Mouse (Mus musculus) left cerebral cortex, adult 11 months (tissue): ENCODE results near the gene Tesc.

Source experiments
- DNase-seq: peaks from one replicate; pipeline ENCODE4 v3.0.0; 2022; ENCODE audit warnings: low spot score

Gene Tesc

GRCm38 (mm10) chr5:118076721-118077592, 49.4 kb downstream of the Tesc start:
- no peak for DNase-seq

- DNase-seq, result no peak
Measured at GRCm38 (mm10) chr5:118078550-118078949, 51.0 kb downstream of the Tesc start.

DNA sequence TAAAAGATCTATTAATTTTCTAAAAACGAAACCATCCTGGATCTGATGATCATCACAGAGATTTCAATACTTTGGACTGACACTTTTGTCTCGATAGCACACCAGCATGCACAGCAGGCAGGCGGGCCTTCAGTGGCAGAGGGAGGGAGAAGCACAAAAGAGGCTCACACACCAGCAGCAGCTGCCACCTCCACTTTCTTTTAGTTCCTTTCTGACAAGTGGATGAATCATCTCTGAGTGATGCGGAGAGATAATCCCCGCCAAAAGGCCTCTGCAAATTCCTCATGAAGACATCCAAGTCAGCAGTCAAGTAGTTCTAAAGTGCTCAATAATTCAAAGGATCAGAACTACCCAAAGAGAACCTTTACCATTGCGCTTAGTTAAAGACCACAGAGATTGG, 51.8 kb downstream of the Tesc start:
- DNase-seq, result no peak

DNA sequence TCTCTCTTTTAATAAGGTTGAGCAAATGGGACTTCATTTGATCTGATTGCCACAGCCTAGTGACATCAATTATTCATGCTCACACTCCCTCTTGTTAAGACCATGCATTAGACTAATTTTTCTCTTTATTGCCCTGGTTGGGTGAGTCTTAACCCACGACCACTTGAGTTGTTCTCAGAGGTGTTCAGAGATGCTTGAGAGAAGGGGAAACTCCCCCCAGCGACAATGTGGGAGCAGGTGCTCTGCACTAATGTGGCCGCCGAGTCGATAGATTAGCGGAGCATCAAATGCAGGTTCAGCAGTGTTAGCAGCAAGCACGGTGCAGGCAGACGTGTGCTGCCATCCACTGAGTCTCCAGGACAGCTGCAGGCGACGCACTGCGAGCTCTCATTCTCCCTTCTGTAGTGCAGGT, 52.3 kb downstream of the Tesc start:
- no peak for DNase-seq

DNA sequence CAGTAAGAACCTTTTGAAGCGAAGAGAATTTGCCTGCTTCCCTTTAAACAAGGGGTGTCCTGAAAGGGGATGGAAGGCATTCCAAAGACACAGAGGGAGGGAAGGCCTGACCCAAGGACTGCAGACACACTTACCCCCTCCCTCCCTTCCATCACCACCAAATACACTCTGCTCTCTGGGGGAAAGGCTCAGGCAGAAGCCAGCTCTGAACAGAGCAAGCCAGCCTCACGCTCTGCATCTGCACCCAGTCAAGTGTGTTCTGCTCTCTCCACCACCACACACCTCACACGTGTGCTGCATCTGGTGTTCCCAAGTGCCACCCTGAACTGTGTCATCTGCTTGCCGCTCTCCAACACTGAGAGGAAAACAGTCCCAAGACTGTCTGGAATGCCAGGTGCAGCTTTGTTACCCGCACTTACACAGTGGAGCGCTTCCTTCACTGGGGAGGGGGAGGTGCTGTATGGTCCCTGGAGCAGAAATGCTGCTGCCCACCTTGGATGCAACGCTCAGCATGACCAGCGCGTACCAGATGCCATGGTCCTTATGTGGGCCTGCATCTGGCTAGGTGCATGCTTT, 53.9 kb downstream of the Tesc start:
- DNase-seq, result no peak

DNA sequence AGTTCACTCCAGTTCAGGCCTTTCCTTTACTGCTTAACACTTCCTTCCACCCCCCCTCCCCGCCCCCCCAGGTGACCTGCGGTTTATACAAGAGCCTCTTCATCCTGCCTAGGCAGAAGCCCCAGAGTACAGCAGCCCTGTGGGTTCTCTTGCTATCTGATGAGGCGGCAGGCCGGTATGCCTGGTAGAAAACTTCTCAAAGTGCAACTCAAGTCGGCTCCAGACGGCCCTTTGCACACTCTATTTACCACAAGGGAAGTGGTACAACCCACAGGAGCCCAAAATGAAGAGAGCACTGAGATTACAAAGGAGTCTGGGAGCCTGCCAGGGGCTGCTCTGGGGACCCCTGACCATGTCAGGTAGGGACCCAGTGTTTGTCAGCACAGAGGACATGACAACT, 54.5 kb downstream of the Tesc start:
- DNase-seq, result no peak

DNA sequence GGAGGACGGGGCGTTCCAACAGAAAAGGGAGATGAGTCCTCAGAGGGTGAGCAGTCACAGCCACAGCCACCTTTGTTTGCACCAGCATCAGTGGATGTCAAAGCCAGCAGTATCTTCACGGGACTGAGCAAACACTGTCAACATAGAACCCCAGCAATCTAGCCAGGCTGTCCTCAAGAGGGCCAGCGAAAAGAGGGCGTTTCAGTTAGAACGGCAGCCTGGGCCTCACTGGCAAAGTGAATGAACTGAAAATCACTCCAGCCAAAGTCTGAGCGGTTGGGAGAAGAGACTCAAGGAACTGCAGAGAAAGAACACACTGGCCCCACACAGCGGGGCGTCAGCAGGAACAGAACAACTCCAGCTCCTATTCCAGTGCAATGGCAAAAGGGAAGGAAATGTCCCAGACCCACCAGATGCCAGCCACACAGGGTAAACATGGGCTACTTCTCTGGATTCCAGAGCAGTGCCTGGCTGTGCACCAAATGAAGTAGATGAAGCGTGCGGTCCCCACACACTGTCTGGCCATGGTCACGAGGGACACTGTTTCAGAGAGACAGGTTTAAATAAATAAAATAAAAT, 55.6 kb downstream of the Tesc start:
- no peak for DNase-seq

GRCm38 (mm10) chr5:118084171-118084727, 56.7 kb downstream of the Tesc start:
- no peak for DNase-seq

DNA sequence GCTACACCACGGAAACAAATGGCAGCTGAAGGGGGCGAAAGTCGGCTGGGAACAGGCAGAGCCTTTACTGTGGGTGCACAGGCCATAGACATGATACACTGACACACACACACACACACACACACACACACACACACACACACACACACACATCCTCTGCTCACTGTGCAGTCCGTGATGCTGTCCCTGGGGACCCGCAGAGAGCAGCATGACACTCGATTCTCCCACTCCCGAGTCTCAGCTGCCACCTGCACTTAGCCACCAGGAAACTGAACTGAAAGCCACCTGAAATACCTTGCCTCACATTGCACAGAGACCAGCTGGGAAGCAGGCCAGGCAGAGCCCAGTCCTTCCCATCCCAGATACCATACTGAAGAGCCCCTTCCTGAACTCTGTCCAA, 57.8 kb downstream of the Tesc start:
- no peak for DNase-seq

GRCm38 (mm10) chr5:118086956-118087355, 59.4 kb downstream of the Tesc start:
- no peak for DNase-seq

- DNase-seq, result peak; percentile 58
Measured at GRCm38 (mm10) chr5:118089102-118089501, 61.6 kb downstream of the Tesc start.

DNA sequence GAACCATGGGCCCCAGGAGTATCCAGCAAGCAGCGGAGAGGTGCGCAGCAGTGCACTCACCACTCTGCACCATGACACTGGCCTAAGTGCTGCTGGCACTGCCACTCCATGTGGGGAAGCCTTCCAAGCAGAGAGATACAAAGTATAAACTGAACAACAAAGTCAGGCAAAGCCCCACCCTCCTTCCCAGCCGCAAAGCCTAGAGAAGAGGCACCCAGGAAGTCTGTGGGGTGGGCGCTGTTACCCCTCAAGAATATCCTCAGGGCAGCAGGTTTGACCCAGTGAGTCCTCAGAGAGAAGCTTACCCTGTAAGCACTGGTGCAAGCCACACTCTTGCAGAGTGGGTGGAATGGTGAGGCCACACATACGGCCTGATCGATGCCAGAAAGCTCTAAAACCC, 62.6 kb downstream of the Tesc start:
- no peak for DNase-seq

DNA sequence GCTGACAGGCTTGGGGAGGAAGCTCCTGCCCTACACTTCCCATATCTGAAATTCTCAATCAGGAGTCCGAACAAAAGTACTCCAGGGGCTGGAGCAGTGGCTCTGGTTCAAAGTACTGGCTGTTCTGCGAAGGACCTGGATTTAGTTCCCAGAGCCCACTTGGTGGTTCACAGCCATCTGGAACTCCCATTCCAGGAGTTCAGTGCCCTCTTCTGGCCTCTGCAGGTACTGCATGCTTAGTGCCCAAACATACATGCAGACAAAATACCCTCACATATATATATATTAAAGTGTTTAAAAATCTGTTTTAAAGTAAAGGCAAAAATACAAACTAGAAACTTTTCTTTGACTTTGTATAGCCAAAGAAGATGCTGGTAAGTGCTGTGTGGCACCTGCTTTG, 63.3 kb downstream of the Tesc start:
- no peak for DNase-seq

DNA sequence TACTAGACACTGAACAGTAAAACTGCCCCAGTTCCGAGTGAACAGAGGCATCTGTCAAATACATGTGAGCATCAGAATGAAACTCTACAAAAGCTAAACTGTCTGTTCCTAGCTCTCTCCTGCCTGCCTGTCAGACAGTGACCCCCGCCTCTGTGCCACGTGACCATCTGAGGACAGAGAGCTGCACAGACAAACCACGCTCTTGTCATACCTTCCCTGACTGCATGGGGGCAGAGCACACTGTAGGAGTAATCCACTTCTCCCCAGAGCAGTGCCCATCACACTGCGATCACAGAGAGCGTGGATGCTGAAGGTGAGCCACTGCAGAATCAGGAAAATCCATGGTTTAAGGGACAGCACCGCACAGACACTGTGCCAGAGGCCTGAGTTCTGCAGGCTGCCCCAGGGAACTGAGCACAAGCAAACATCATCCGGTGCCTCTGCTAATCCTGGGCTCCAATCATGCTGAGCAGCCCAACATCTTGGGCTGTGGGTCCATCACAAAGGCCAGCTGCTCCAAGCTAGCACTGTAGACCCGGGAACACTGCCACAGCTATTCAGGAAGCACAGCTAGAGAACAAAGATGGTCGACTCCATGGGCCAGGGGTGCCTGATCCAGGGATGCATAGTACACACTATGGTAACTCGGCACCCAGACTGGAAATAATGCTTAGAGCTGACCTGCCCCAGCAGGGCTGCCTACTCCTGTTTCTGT, 65.9 kb downstream of the Tesc start:
- no peak for DNase-seq

- DNase-seq, result no peak
Measured at GRCm38 (mm10) chr5:118095433-118095832, 67.9 kb downstream of the Tesc start.

- DNase-seq, result no peak
Measured at GRCm38 (mm10) chr5:118095849-118096248, 68.3 kb downstream of the Tesc start.

- no peak for DNase-seq
Measured at GRCm38 (mm10) chr5:118096317-118096716, 68.8 kb downstream of the Tesc start.

DNA sequence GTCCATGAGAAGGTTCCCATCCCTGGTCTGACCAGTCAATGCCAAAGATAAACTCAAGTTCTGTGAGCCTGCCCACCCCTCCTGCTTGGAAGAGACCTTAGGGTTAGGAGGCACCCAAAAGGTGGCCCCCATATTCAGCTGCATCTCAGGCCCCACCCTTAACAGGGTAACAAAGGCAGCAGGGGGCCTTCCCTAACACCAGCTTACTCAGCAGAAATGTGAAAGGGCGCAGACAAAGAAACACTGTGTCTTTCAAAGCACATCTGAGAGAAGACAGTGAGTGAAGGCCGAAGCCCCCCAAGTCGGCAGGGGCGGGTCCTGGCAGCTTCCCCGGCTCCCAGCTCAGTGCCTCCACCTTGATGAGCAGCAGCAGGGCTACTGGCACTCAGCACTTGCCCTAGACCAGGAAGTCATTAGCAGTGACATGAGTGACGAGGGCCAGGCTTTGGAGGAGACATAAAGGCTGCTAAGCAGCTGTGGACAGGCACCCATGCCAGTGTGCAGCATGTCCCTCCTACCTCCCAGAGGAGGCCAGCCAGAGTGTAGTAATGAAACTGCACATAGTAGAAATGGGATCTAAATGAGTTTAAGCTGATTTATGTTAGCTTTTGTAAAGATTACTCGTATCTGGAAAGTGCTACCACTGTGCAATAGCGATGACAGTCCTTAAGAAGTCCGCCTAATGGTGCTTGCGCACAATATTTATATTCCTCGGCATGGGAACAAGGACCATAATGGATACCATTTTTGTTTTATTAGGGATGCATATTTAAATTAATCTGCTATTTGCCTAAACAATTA, 71.7 kb downstream of the Tesc start:
- DNase-seq, result no peak

DNA sequence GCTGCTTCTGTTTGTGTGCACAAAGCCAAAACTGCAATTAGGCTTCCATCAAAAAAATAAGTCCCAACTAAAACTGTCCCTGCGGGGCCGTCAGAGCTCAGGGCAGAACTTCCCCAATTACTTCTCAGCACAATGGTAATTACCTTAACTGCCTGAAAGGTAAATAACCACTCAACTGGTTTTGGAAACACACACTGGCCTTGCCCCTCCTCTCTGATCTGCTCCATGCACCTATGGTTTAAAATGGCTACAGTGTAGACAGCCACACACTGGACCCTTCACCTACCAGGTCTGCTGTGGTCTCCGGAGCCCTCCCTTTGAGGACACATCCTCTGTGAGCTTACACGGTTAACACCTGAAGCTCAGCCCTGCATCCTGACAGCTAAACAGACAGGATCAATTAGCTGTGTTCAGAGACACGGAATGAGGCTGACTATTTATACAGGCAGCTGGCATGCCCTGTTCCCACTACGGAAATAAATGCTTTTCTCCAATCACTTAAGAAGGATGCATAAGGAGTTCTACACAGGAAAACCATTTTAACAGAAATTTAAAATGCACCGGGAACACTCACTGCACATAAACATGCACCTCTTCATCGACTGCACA, 72.4 kb downstream of the Tesc start:
- DNase-seq, result no peak

DNA sequence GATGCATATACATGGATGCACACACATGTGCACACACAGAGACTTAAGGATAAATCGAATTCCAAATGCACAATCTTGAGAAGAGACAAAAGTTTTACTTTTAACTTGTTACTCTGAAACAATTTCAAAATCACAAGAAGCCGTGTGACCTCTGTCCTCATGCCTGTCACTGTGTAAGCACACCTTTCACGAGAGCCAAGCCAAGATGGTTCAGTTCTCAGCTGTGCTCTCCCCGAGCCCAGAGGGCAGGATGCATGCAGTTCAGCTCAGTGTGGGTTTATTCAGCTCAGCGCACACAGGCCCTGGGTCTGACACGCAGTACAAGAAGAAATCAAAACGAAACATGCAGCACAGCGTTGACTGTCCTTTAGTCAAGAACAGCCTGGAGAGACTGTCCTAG, 78.0 kb downstream of the Tesc start:
- DNase-seq, result no peak

DNA sequence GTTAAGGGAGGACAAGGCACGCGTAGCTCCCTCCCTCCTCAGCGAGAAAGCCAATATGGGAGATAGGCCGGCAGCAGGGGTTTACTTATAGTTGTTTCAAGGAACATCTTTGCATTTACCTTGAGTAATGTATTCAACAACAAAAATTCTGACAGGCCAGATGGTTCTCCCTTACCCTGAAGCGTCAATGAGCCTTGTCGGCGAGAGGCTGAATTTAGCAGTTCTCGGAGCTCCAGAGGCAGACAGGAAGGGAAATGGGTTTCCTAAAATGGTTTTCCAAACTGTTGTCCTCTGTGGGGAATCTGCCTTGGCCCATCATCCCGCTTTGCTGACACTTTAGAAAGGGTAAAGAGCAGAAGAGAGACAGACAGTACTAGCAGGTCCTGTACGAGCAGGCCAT, 79.1 kb downstream of the Tesc start:
- DNase-seq, result no peak
